Mouse (Mus musculus) limb, embryonic 11.5 days (tissue): ENCODE measurements at regions not wholly inside any gene's neighbourhood (a gene's known extent, or its start where the extent isn't known, plus 50 kb on each side); places are given as distances from the start of the nearest gene placed in this dataset.

Experiments
- ATAC-seq: fragments of 200-750 bp; cut with Nextera tagmentation; 2 replicates; pipeline ENCODE4 v1.8.0; 2017; ENCODE audit warnings: low read depth; ENCODE audit not compliant: insufficient number of reproducible peaks, low FRiP score, low TSS enrichment
- DNase-seq: peaks from one replicate; pipeline ENCODE4 v3.0.0-alpha.2; 2015; ENCODE audit warnings: low spot score
- H3K27ac ChIP-seq: fragments of 300-500 bp; sonication (generic); replicated peaks from 2 replicates; pipeline ENCODE4 v1.5.1; 2014; ENCODE audit warnings: low read depth, mild to moderate bottlenecking, low read length
- H3K27me3 ChIP-seq: fragments of 300-500 bp; sonication (generic); 2 replicates; pipeline ENCODE4 v1.6.1; 2014; ENCODE audit warnings: mild to moderate bottlenecking, low read length, mixed read lengths; ENCODE audit not compliant: control insufficient read depth, insufficient read depth
- H3K36me3 ChIP-seq: fragments of 300-500 bp; sonication (generic); 2 replicates; pipeline ENCODE4 v1.6.1; 2014; ENCODE audit warnings: mild to moderate bottlenecking, low read length, moderate library complexity, mixed read lengths; ENCODE audit not compliant: control insufficient read depth, insufficient read depth
- H3K4me1 ChIP-seq: fragments of 300-500 bp; sonication (generic); 2 replicates; pipeline ENCODE4 v1.6.1; 2014; ENCODE audit warnings: low read length, mixed read lengths; ENCODE audit not compliant: control insufficient read depth, insufficient read depth
- H3K4me2 ChIP-seq: fragments of 300-500 bp; sonication (generic); 2 replicates; pipeline ENCODE4 v1.6.1; 2014; ENCODE audit warnings: low read depth, mild to moderate bottlenecking, moderate library complexity; ENCODE audit not compliant: severe bottlenecking
- H3K4me3 ChIP-seq: fragments of 300-500 bp; sonication (generic); 2 replicates; pipeline ENCODE4 v1.5.1; 2014; ENCODE audit warnings: low read depth, low read length
- H3K9ac ChIP-seq: fragments of 300-500 bp; sonication (generic); 2 replicates; pipeline ENCODE4 v1.6.1; 2014; ENCODE audit warnings: mild to moderate bottlenecking, low read length
- H3K9me3 ChIP-seq: fragments of 300-500 bp; sonication (generic); 2 replicates; pipeline ENCODE4 v1.6.1; 2016; ENCODE audit warnings: low read length; ENCODE audit not compliant: control insufficient read depth
- WGBS: fragments of 180-500 bp; shearing (Covaris S2); extraction: QIAGEN DNeasy Blood & Tissue Kit; methylation state at CpG from one replicate; pipeline ENCODE4 v1.1.7; 2014; 5-methylcytosine and 5-hydroxymethylcytosine counted together

DNA sequence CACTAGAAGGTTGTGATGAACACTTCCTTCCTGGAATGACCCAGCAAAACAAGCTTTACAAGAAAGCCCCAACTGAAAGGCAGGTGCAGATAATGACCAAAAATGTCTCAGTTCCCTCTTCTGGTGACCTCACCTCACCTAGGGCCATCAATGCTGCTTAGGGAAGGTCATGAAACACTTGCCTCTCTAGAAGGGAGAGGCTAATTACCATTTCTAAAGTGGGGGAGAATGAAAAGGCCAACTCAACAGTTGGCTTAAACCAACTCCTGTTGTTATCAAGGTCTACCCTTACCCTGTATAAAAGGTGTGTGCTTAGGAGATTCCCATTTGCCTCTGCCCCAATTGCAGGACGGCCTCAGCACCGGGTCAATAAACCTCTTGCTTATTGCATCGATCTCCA, 1156.7 kb downstream of the Mrps31 start:
- WGBS = 96% methylated on average over 3 of the region's 3 CpGs
- ATAC-seq (no peak), DNase-seq (no peak)
- H3K9ac ChIP-seq = no peak overlapping the region
- H3K9me3 ChIP-seq = no peaks in the 10 kb centered on the region
- H3K27me3 ChIP-seq = 0 out of 2 replicates have a peak, but pooled peaks cover 2% of the 10 kb centered on the region
- H3K36me3 ChIP-seq = no peaks in the 10 kb centered on the region
- H3K27ac ChIP-seq = no peak overlapping the region
- no peak overlapping the region for H3K4me2 ChIP-seq
- H3K4me3 ChIP-seq = no peak overlapping the region
- H3K4me1 ChIP-seq = 0 out of 2 replicates have a peak, but pooled peaks cover 4% of the 10 kb centered on the region

DNA sequence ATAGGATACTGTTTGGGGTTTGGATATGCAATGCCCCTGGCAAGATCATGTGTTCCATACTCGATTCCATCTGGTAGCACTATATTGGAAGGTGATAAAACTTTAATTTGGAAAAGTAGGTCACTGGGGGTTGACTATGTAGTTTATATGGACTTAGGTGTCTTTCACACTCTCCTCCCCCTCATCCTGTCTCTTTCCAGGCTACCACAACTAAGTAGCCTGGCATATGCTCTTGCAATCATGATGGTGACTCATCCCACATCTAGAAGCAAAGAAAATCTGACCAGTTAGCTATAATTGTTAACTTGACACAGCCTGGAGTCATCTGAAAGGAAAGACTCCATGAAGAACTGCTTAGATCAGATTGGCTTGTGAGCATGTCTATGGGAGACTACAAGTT, 1154.3 kb downstream of the Adam3 start:
- 82% methylated on average over 1 of the region's 1 CpGs for WGBS
- no peaks in the 10 kb centered on the region for H3K36me3 ChIP-seq
- no peak overlapping the region for H3K4me2 ChIP-seq
- H3K4me1 ChIP-seq = no peaks in the 10 kb centered on the region
- H3K27me3 ChIP-seq = no peaks in the 10 kb centered on the region
- H3K27ac ChIP-seq = no peak overlapping the region
- H3K4me3 ChIP-seq = no peak overlapping the region
- DNase-seq (no peak), ATAC-seq (no peak)
- H3K9me3 ChIP-seq = no peaks in the 10 kb centered on the region
- H3K9ac ChIP-seq = no peak overlapping the region

- Histone ChIP-seq H3K4me2 (no peak overlapping the region), H3K9ac (no peak overlapping the region), H3K27me3 (no peaks in the 10 kb centered on the region), H3K4me3 (no peak overlapping the region), H3K27ac (no peak overlapping the region), H3K9me3 (no peaks in the 10 kb centered on the region), H3K4me1 (no peaks in the 10 kb centered on the region), H3K36me3 (no peaks in the 10 kb centered on the region)
- DNase-seq = no peak
- no peak for ATAC-seq
- 89% methylated on average over 4 of the region's 4 CpGs for WGBS
These were observed 1145.5 kb downstream of the Adam3 start for GRCm38 (mm10) chr8:23580106-23580505.

DNA sequence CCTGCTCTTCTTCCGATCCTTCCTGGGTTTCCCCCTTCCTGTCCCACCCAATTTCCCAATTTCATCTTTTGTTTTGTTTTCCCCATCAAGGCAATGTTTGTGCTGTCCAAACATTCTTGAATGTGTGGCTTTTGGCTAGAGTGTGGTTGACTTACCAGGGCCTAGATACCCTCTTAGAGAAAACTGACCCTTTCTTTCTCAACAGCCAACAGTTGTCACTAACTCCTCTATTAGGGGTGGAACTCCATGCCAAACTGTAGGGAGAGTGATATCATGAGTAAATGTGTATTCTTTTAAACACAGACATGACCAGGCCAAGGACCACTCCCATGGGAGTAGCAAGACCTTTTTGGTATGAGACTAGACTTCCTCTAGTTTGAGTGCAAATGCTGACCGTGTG, 1145.0 kb downstream of the Adam3 start:
- no peak for DNase-seq
- WGBS = 94% methylated on average over 2 of the region's 2 CpGs

More for the DNA sequence above, 1145.0 kb downstream of the Adam3 start:
- ATAC-seq = no peak
- H3K27me3 ChIP-seq = no peaks in the 10 kb centered on the region
- H3K4me3 ChIP-seq = no peak overlapping the region
- H3K27ac ChIP-seq = no peak overlapping the region
- no peaks in the 10 kb centered on the region for H3K36me3 ChIP-seq
- H3K9me3 ChIP-seq = no peaks in the 10 kb centered on the region
- H3K9ac ChIP-seq = no peak overlapping the region
- no peak overlapping the region for H3K4me2 ChIP-seq
- no peaks in the 10 kb centered on the region for H3K4me1 ChIP-seq
